Mouse (Mus musculus): ENCODE data around the gene Zfp207.
"Not testable (repeated sequence)": the region's sequence is repeated elsewhere in the genome, so short reads cannot be mapped to it uniquely, and the experiment has no call there.

The Zfp207 gene

DNA sequence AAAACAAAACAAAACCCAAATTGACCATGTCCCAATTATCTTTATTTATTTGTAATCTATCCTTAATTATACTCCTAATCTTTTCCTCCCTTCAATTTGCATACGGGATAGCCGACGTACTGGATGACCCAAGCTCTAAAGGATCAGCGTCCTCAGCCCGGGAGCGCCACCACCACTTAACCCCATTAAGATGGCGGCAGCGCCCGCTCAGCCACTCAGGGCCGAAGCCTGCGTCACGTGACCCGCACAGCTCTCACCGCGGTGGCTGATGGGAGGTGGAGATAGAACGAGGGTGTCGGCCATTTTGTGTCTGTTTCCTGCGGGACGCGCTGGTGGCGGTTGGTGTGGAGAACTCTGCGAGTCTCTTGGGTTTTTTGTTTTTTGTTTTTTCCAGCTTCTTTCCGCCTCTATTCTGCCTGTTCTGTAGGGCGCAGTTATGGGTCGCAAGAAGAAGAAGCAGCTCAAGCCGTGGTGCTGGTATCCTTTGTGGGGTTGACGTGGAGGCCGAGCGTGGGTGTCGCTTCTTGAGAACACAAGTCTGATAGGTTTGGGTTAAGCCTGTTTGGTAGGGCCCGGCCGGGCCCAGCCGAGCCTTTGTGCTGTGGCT is at the start of gene Zfp207:
Zfp207 (plus strand) TSS at position 261 of the 607 bp plus-strand sequence.
- peak; percentile 91 for DNase-seq (ENCODE audit: low read depth, low spot score)

DNA sequence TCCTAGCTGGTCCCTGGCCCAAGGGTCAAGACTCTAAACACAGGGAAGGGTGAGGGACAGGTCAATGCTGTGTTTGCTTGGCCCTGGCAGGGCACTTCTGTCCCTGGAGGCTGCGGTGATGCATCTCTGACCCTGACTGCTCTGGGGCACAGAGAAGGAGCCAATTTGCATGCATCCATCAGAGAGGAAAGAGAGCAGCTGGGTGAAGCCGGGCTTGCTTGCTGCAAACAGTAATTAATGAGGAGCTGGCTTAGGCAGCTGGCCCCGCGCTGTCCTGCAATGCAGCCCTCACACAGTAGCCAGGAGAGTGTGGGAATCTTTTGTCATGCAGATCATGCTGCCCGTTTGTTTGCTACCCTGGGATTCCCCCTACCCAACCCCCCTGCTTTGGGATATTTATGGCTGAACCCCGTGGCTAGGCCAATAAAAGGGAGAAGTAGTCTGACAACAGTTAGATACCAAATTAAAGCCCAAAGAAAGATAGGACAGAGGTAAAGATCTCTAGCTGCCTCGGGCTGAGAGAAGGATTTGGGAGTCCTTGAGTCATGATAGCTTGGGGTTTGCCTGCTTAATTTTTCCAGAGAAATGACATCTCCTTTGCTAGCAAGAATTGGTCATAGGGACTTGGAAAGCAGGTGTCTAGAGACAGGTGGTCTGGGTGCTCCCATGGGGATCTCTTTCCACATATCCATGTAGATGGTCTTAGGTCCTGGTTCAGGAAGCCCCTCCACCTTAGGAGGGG is 47.3 kb upstream of the Zfp207 start:
- peak; percentile 30 for DNase-seq (ENCODE audit: low read depth, low spot score)

DNA sequence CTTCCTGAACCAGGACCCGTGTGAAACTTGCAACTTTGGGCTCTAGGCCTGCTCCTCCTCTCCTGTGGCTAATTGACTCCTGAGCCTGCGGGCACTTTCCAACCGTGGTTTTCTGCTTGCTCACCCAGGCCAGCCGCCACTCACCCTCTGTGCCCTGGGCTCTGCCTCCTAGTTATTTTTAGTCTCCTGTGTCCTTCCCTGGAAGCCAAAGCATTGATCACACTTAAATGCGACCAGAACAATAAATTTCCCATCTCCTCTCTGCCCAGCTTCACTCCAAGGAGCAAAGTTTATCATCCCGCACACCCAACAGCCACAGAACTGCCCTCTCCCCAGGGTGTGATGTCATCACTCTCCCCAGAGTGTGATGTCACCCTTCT is 46.7 kb upstream of the Zfp207 start:
- no peak for DNase-seq (ENCODE audit: low read depth, low spot score)

DNA sequence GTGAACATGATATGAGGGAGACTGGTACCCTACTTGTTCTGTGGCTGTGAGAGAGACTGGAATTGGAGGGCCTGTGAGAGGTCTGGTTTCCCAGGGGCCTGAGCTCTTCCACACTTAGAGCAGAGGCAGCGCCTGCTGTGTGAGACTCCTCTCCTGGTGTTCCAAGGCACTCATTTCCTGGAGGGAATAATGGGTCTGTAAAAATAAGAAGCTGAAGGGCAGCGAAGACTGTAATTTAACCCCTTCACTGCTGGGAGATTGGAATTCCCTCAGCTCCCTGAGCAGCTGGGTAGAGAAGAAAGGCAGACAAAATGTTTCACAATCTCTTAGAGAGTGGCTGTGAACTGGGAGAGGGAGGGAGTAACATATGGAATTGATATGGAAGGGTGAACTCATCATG is 40.6 kb upstream of the Zfp207 start:
- no peak for DNase-seq (ENCODE audit: low read depth, low spot score)

DNA sequence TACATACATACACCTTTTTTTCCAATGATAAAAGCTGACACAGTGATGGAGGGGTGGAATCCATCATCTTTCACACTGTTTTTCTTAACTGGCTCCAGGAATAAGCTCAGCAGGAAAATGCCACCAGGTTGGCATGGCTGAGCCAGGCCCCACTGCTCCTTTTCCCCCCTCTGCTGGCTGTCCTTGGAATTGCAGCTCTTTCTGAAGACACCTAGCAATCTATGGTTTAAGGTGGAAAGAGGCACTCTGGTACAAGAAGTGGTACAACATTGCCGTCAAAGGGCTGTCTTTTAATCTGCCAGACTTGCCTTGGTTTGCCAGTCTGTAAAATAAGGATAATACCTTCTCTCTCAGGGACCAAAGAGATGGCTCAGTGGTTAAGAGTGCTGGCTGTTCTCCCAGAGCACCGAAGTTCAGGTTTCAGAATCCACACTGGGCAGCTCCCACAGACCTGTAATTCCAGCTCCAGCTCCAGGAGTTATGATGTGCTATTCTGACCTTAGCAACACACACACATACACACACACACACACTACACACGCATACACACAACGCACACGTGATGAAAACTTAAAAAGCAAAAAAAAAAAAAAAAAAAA is 31.1 kb upstream of the Zfp207 start:
- DNase-seq (ENCODE audit: low read depth, low spot score) = peak; percentile 54

DNA sequence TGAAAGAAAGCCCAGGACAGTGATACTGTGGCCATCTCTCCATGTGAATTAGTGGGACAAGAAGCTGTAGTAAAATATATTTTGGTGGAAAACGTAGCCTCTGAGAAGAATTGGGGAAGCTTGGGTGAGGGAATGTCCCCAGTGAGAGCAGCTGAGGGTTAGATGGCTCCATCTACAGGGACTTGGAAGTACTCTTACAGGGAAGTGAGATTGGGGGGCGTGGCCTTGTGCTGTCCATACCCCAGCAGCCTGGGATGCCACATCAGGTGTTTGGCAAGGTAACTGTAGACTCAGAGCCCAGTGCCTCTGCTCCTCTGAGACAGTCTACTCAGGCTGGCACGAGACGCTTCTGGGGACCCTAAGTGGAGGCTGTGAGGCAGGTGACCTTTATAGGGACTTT is 28.2 kb upstream of the Zfp207 start:
- no peak for DNase-seq (ENCODE audit: low read depth, low spot score)

DNA sequence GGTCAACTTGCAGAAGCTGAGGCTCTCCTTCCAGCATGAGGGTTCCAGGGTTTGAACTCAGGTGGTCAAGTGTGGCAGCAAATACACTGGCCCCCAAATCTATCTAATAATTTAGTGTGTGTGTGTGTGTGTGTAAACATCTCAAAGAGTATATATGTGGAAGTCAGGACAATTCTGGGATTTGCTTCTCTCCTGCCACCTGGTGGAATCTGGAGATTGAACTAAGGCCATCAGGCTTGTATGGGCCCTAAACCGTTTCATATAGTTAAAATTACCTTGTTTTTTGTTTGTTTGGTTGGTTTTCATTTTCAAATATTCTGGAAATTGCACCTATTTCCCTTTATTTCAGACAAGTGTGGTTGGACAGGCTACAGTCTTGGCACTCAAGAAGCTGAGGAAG is 14.1 kb upstream of the Zfp207 start:
- DNase-seq (ENCODE audit: low read depth, low spot score) = no peak

DNA sequence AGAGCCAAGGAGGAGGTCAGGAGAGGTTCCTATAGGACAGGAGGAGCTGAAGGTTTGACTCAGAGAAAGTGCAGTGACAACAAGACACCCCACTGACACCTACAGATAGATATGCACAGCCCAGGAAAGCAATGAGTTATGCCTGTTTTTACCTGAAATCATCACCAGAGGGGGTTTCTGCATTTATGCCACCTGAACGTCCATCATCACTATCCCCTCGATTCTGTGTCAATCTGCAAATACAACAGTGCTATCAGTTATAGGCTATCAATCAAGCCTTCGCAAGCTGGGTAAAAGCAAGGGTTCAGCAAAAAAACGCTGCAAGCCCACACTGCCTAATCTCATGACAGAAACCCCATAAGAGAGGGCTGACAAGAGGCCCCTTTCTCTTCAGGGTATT is 6.4 kb upstream of the Zfp207 start:
- no peak for DNase-seq (ENCODE audit: low read depth, low spot score)

DNA sequence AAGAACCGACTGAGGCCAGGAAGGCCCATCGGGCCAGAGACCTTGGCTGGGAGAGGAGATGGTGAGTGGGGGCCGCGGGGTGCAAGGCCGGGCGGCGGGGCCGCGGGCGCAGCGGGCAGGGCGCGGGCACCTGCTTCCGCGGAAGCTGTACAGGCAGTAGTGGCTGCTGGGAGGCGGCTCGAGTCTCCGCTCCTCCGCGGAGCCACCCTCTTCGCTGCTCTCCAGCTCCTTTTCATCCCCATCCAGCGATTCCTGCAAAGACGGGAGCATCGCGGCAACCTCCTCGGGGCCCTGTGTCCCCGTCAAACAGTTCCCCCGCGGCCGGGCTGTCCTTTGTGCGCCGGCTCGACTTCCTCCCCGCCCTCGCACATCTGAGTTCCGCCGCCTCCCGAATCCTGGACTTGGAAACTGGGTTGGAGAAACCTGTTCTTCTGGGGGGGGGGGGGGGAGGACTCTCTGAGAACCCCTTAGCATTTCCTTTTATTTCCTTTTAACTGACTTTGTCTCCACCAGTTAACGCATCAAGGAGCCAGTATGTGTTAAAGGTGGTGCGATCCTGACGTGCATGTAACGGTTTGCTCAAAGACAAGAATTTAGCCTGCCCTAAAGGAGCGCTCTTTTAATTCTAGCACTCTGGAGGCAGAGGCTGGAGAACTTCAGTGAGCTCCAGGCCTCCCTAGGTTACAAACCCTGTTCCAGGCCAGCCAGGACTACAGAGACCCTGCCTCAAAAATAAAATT is 5.2 kb upstream of the Zfp207 start, which contains the start of gene 5730455P16Rik:
5730455P16Rik (minus strand) TSS at position 323 of the 740 bp plus-strand sequence.
- peak; percentile 64 for DNase-seq (ENCODE audit: low read depth, low spot score)

DNA sequence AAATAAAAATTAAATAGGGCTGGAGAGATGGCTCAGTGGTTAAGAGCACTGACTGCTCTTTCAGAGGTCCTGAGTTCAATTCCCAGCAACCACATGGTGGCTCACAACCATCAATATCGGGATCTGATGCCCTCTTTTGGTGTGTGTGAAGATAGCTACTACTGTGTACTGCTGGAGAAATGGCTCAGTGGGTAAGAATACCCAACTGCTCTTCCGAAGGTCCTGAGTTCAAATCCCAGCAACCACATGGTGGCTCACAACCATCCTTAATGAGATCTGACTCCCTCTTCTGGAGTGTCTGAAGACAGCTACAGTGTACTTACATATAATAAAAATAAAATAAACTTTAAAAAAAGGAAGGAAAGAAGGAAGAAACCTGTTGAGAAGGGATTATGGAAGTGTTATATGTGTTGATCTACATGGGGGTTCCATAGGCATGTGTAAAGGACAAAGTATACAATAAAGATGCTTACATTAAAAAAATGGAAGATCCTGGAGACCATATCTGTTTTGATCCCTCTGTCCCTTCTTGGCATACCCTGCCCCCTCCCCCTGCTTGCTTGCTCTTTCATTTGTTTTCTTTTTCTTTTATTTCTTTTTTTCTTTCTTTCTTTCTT is 4.5 kb upstream of the Zfp207 start:
- not testable (repeated sequence) for DNase-seq (ENCODE audit: low read depth, low spot score)

DNA sequence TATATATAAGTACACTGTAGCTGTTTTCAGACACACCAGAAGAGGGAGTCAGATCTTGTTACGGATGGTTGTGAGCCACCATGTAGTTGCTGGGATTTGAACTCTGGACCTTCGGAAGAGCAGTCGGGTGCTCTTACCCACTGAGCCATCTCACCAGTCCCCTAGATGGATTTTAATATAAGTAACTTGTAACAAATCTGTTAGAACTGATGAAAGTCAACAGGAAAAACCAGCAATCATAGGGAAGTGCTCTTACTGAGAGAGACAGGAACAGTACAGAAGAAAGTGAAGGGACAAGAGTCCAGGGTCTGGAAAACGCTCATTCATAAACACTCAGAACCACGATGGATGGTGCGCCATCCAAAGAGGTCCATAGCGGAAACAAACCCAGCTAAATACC is 3.9 kb upstream of the Zfp207 start:
- DNase-seq (ENCODE audit: low read depth, low spot score) = not testable (repeated sequence)

DNA sequence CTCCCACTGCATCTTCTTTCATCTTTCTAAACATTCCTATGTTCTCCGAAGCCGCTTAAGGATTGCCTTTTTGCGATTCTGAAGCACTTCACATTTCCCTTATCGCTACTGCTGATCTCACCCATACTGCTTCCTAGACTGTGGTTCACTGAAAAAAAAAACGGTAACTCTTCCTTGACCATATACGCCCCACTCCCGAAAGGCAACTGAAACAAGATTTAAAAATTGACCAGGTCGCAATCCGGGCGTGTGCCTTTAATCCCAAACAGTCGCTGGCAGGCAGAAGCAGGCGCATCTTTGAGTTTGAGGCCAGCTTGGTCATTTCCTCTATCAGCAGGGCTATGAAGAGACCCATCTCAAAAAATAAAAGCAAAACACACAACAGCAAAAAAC is 457 bp upstream of the Zfp207 start:
- DNase-seq (ENCODE audit: low read depth, low spot score) = no peak

DNA sequence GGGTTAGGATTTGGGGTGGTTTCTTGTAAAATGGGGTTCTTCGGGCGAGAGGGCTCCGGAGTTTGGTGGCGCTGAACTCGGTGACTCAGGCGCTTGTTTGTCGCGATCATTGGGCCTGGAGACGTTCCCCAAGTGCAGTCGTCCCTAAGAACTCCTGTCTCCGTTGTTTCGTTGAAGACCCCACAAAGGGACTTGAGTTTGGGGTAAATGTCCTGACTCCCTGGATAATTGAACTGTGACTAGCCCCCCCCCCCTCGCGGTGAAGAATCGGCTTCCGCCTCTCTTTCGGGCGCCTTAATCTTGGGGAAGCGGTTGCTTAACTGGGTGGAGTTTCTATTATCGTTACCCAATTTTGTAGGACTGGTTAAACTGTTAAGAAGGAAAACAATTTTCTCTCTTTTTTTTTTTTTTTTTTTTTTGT is 557 bp downstream of the Zfp207 start:
- peak; percentile 14 for DNase-seq (ENCODE audit: low read depth, low spot score)

DNA sequence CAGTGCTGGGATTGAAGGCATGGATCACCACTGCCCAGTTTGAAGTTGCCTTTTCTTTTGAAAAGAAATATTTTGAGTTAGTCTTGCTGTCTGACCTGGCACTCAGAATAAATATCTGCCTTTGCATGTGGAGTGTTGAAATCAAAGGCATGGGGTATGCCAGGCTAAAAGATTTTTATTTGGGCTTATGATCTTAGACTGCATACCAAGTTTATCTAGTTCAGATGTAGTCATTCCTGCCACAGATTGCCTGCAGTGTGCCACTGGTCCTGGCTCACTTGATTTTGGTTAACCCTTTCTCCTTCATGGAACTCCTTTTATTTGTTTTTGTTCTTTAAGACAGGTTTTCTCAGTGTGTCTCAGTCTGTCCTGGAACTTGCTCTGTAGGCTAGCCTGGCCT is 1.4 kb downstream of the Zfp207 start:
- DNase-seq (ENCODE audit: low read depth, low spot score) = no peak

DNA sequence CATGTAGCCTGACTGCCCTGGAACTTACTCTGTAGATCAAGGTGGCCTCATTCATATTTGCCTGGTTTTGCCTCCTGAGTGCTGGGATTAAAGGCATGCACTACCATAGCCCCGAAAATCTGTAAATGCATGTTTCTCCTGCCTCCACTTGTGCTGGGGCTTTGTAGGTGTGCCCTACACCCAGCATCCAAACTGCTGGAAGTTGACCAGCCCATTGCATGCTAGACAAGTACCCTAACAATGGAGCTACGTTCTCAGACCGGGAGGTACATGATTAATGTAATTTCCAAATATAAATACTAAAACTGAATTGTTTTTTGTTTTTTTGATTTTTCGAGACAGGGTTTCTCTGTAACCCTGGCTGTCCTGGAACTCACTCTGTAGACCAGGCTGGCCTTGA is 2.0 kb downstream of the Zfp207 start:
- DNase-seq (ENCODE audit: low read depth, low spot score) = no peak

DNA sequence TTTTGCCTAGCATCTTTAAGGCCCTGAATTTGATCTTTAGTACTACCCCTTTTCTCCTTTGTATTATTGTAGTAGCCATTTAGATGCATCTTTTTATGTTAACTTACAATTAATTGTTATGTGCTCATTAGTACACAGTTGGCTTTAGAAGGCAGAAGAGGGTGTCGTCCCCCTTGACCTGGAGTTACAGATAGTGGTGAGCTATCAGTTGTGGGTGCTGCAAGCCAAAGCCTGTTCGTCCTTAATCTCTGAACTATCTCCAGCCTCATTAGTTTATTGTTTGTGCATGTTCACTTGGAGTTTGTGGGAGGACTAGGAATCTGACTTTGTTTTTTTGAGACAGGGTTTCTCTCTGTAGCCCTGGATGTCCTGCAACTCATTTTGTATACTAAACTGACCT is 3.7 kb downstream of the Zfp207 start:
- no peak for DNase-seq (ENCODE audit: low read depth, low spot score)

DNA sequence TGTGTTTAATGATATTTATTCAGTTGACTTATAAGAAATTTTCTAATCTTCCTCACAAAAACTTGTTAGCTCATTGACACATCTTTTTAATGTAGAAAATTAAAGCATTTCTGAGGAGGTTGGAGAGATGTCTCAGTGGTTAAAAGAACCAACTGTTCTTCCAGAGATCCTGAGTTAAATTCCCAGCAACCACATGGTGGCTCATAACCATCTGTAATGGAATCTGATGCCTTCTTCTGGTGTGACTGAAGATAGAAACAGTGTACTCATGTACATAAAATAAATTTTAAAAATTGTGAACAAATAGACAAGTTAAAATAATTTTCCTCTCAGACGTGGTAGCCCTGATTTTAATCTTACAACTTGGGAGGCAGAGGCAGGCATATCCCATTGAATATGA is 6.8 kb downstream of the Zfp207 start:
- no peak for DNase-seq (ENCODE audit: low read depth, low spot score)

DNA sequence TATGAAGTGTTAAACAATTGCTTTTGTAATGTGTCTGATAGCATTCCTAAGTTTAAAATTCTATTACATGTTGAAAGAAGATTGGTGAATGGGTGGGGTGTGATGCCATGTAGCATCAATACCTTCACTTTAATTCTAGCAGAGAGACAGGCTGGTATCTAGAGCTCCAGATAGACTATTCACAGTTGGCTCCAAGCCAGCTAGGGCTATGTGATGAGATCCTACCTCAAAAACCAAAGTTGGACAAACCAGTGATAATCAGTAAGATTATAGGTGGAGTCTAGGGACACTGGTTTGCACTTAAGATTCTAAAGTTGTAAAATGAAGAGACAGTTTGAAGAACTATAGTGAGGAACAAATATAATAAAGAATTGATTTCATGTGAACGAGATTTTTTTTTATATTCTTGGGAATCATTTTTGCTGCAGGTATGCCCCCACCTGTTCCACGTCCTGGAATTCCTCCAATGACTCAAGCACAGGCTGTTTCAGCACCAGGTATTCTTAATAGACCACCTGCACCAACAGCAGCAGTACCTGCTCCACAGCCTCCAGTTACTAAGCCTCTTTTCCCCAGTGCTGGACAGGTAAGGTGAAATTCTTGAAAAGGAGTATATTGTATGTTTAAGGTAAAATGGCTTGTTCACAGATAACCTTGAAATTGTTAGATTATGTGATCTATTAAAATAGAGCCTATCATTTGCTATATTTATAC is 8.5 kb downstream of the Zfp207 start:
- DNase-seq (ENCODE audit: low read depth, low spot score) = no peak

DNA sequence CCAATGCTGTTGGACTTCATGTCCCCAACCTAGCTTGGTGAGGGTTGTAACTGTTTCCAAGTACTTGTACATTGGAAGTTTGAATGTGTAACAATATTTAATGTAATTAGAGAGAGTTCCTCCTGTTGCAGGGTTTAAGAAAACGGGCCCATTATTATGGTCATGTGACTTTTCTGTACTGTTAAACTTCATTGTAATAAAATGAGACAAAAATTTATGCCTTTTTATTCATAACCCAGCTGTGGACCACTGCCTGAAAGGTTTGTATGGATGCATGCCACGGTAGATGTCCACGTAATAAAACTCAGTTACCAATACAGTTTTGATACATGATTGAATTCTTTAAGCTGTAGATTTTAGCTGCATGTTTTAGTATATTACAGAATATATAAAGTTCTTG is 12.9 kb downstream of the Zfp207 start:
- no peak for DNase-seq (ENCODE audit: low read depth, low spot score)

DNA sequence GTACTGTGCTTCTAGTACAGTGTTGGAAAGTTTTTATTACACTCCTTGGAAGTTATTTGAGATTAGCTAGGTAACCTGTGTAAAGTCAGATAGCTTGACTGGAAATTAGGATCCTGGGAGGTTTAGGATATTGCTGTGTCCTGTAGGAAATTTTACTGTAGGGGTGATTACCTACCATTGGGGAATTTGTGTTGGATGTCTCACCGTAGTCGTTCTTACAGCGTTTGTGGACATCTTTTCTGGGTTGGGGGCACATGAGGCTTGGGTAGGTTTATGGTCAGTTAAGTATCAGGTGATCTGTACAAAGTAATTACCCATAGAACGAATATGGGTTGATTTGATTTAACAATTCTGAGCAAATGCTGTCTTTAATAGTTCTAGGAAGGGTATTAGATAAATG is 13.5 kb downstream of the Zfp207 start:
- no peak for DNase-seq (ENCODE audit: low read depth, low spot score)

DNA sequence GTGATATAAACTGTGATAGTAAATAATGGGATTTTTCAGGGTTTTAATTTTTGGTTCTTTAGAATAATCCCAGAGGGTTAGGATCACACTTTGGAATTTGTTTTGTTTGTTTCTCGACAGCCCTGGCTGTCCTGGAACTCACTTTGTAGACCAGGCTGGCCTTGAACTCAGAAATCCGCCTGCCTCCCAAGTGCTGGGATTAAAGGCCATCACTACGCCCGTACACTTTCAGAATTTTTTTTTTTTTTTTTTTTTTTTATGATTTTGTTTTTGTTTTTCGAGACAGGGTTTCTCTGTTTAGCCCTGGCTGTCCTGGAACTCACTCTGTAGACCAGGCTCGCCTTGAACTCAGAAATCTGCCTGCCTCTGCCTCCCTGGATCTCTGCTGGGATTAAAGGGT is 24.8 kb downstream of the Zfp207 start:
- DNase-seq (ENCODE audit: low read depth, low spot score) = not testable (repeated sequence)

Measured in brain, embryonic 18.5 days (tissue).